In genomic region chr4:139357211-139357610, GRCm38 (mm10) we compare ENCODE assay signal across 15 mouse cellular contexts.
"Had no signal": no experiment of that assay in that cellular context is flagged by ENCODE, and none has a peak within 500 bp of the region (broad histone marks: within the 10 kb centered on the region; RNA-seq: fewer than 3 reads in every experiment).

No protein-coding gene starts in this region.

- H3K27me3 ChIP-seq: intestine, embryonic 15.5 days; kidney, embryonic 15.5 days; liver, embryonic 15.5 days; lung, embryonic 15.5 days; midbrain, embryonic 12.5 days; midbrain, embryonic 15.5 days had no signal

- DNase-seq: kidney, adult 11 months; kidney, adult 8-10 months; kidney, postnatal 10 days; kidney, postnatal 36 days; layer of hippocampus, postnatal 36 days; thymus, adult 18-20 months; thymus, postnatal 36 days had no signal

- H3K9ac ChIP-seq: intestine, embryonic 15.5 days; kidney, embryonic 15.5 days; liver, embryonic 15.5 days; lung, embryonic 15.5 days; midbrain, embryonic 12.5 days; midbrain, embryonic 15.5 days had no signal

- H3K4me2 ChIP-seq: intestine, embryonic 15.5 days; kidney, embryonic 15.5 days; liver, embryonic 15.5 days; lung, embryonic 15.5 days; midbrain, embryonic 12.5 days; midbrain, embryonic 15.5 days had no signal

- ATAC-seq: intestine, embryonic 15.5 days; midbrain, embryonic 15.5 days had no signal

- H3K27ac ChIP-seq: intestine, embryonic 15.5 days; kidney, embryonic 15.5 days; left cerebral cortex, adult 2 months; lung, embryonic 15.5 days; macrophage; midbrain, embryonic 12.5 days; midbrain, embryonic 15.5 days had no signal

- H3K9me3 ChIP-seq: intestine, embryonic 15.5 days; kidney, embryonic 15.5 days; liver, embryonic 15.5 days; lung, embryonic 15.5 days; midbrain, embryonic 12.5 days; midbrain, embryonic 15.5 days had no signal

- H3K4me3 ChIP-seq: intestine, embryonic 15.5 days; kidney, embryonic 15.5 days; left cerebral cortex, adult 2 months; liver, embryonic 15.5 days; lung, embryonic 15.5 days; midbrain, embryonic 12.5 days; midbrain, embryonic 15.5 days had no signal
